Mouse (Mus musculus): ENCODE results near the gene Ticrr. TPM values are rescaled to one million over a fixed set of nuclear protein-coding genes. Genes with fewer than 3 reads are reported as not detected.

Gene Ticrr
- polyA plus RNA-seq, 1 experiment from 2014 or later = 16.2 TPM

- ATAC-seq (replicated peaks; ENCODE audit: low FRiP score) = no peak
- Histone ChIP-seq H3K27me3 (replicated peaks; ENCODE audit: control insufficient read depth, insufficient read depth, low read length) (no peaks in the 10 kb centered on the region), H3K4me1 (replicated peaks; ENCODE audit: control insufficient read depth, insufficient read depth, low read length) (peaks cover 16% of the 10 kb centered on the region), H3K27ac (ENCODE audit: low read depth, low read length) (no peak overlapping the region), H3K9ac (ENCODE audit: low read depth, low read length) (peak overlapping the region; percentile 93), H3K4me3 (ENCODE audit: low read depth, low read length) (peak overlapping the region; percentile 83), H3K4me2 (peak overlapping the region; percentile 94), H3K36me3 (ENCODE audit: control insufficient read depth, insufficient read depth, low read length) (peaks cover 4% of the 10 kb centered on the region), H3K9me3 (ENCODE audit: control insufficient read depth, low read length) (no peaks in the 10 kb centered on the region)
- no peak for DNase-seq (ENCODE audit: low spot score)
- WGBS = 10% methylated on average over 5 of the region's 5 CpGs
Measured at GRCm38 (mm10) chr7:79661253-79661890, 1.4 kb downstream of the Ticrr start.

- peaks cover 34% of the 10 kb centered on the region for H3K36me3 ChIP-seq (ENCODE audit: control insufficient read depth, insufficient read depth, low read length)
- no peak for ATAC-seq (replicated peaks; ENCODE audit: low FRiP score)
Measured at GRCm38 (mm10) chr7:79666690-79667089, 6.7 kb downstream of the Ticrr start.

GRCm38 (mm10) chr7:79670900-79671604, 11.1 kb downstream of the Ticrr start:
- ATAC-seq (replicated peaks; ENCODE audit: low FRiP score) = no peak
- no peak for DNase-seq (ENCODE audit: low spot score)
- Histone ChIP-seq H3K4me3 (ENCODE audit: low read depth, low read length) (no peak overlapping the region), H3K9ac (ENCODE audit: low read depth, low read length) (no peak overlapping the region), H3K36me3 (ENCODE audit: control insufficient read depth, insufficient read depth, low read length) (peaks cover 46% of the 10 kb centered on the region), H3K4me1 (replicated peaks; ENCODE audit: control insufficient read depth, insufficient read depth, low read length) (no peaks in the 10 kb centered on the region), H3K27me3 (replicated peaks; ENCODE audit: control insufficient read depth, insufficient read depth, low read length) (no peaks in the 10 kb centered on the region), H3K27ac (ENCODE audit: low read depth, low read length) (no peak overlapping the region), H3K4me2 (no peak overlapping the region), H3K9me3 (ENCODE audit: control insufficient read depth, low read length) (no peaks in the 10 kb centered on the region)
- WGBS = 93% methylated on average over 4 of the region's 4 CpGs

More at GRCm38 (mm10) chr7:79666690-79667089, 6.7 kb downstream of the Ticrr start:
- Histone ChIP-seq H3K4me1 (replicated peaks; ENCODE audit: control insufficient read depth, insufficient read depth, low read length) (peaks cover 10% of the 10 kb centered on the region), H3K9ac (ENCODE audit: low read depth, low read length) (no peak overlapping the region), H3K27me3 (replicated peaks; ENCODE audit: control insufficient read depth, insufficient read depth, low read length) (no peaks in the 10 kb centered on the region), H3K4me2 (no peak overlapping the region), H3K9me3 (ENCODE audit: control insufficient read depth, low read length) (no peaks in the 10 kb centered on the region), H3K4me3 (ENCODE audit: low read depth, low read length) (no peak overlapping the region), H3K27ac (ENCODE audit: low read depth, low read length) (no peak overlapping the region)
- no peak for DNase-seq (ENCODE audit: low spot score)

GRCm38 (mm10) chr7:79679186-79679585, 19.2 kb downstream of the Ticrr start:
- no peaks in the 10 kb centered on the region for H3K9me3 ChIP-seq (ENCODE audit: control insufficient read depth, low read length)
- ATAC-seq (replicated peaks; ENCODE audit: low FRiP score) (no peak), DNase-seq (ENCODE audit: low spot score) (no peak)
- H3K36me3 ChIP-seq (ENCODE audit: control insufficient read depth, insufficient read depth, low read length) = peaks cover 43% of the 10 kb centered on the region
- H3K27ac ChIP-seq (ENCODE audit: low read depth, low read length) = no peak overlapping the region
- no peaks in the 10 kb centered on the region for H3K27me3 ChIP-seq (replicated peaks; ENCODE audit: control insufficient read depth, insufficient read depth, low read length)
- H3K4me3 ChIP-seq (ENCODE audit: low read depth, low read length) = no peak overlapping the region
- no peaks in the 10 kb centered on the region for H3K4me1 ChIP-seq (replicated peaks; ENCODE audit: control insufficient read depth, insufficient read depth, low read length)
- no peak overlapping the region for H3K9ac ChIP-seq (ENCODE audit: low read depth, low read length)
- no peak overlapping the region for H3K4me2 ChIP-seq

GRCm38 (mm10) chr7:79680231-79680630, 20.2 kb downstream of the Ticrr start:
- 98% methylated on average over 2 of the region's 2 CpGs for WGBS
- ATAC-seq (replicated peaks; ENCODE audit: low FRiP score) = no peak
- no peaks in the 10 kb centered on the region for H3K27me3 ChIP-seq (replicated peaks; ENCODE audit: control insufficient read depth, insufficient read depth, low read length)

GRCm38 (mm10) chr7:79696495-79696894, 36.5 kb downstream of the Ticrr start:
- Histone ChIP-seq H3K4me1 (replicated peaks; ENCODE audit: control insufficient read depth, insufficient read depth, low read length) (no peaks in the 10 kb centered on the region), H3K36me3 (ENCODE audit: control insufficient read depth, insufficient read depth, low read length) (peaks cover 53% of the 10 kb centered on the region), H3K27me3 (replicated peaks; ENCODE audit: control insufficient read depth, insufficient read depth, low read length) (no peaks in the 10 kb centered on the region), H3K27ac (ENCODE audit: low read depth, low read length) (no peak overlapping the region), H3K4me2 (no peak overlapping the region), H3K9ac (ENCODE audit: low read depth, low read length) (no peak overlapping the region), H3K9me3 (ENCODE audit: control insufficient read depth, low read length) (no peaks in the 10 kb centered on the region), H3K4me3 (ENCODE audit: low read depth, low read length) (no peak overlapping the region)
- DNase-seq (ENCODE audit: low spot score) = no peak
- ATAC-seq (replicated peaks; ENCODE audit: low FRiP score) = no peak
- 82% methylated on average over 8 of the region's 8 CpGs for WGBS

More at GRCm38 (mm10) chr7:79680231-79680630, 20.2 kb downstream of the Ticrr start:
- no peak overlapping the region for H3K27ac ChIP-seq (ENCODE audit: low read depth, low read length)
- peaks cover 46% of the 10 kb centered on the region for H3K36me3 ChIP-seq (ENCODE audit: control insufficient read depth, insufficient read depth, low read length)
- H3K4me2 ChIP-seq = no peak overlapping the region
- DNase-seq (ENCODE audit: low spot score) = no peak
- H3K9me3 ChIP-seq (ENCODE audit: control insufficient read depth, low read length) = no peaks in the 10 kb centered on the region
- no peaks in the 10 kb centered on the region for H3K4me1 ChIP-seq (replicated peaks; ENCODE audit: control insufficient read depth, insufficient read depth, low read length)
- H3K9ac ChIP-seq (ENCODE audit: low read depth, low read length) = no peak overlapping the region
- H3K4me3 ChIP-seq (ENCODE audit: low read depth, low read length) = no peak overlapping the region

- Histone ChIP-seq H3K4me1 (replicated peaks; ENCODE audit: control insufficient read depth, insufficient read depth, low read length) (no peaks in the 10 kb centered on the region), H3K4me3 (ENCODE audit: low read depth, low read length) (no peak overlapping the region), H3K4me2 (no peak overlapping the region), H3K27ac (ENCODE audit: low read depth, low read length) (no peak overlapping the region), H3K27me3 (replicated peaks; ENCODE audit: control insufficient read depth, insufficient read depth, low read length) (no peaks in the 10 kb centered on the region), H3K36me3 (ENCODE audit: control insufficient read depth, insufficient read depth, low read length) (peaks cover 12% of the 10 kb centered on the region), H3K9me3 (ENCODE audit: control insufficient read depth, low read length) (no peaks in the 10 kb centered on the region), H3K9ac (ENCODE audit: low read depth, low read length) (no peak overlapping the region)
- ATAC-seq (replicated peaks; ENCODE audit: low FRiP score) (no peak), DNase-seq (ENCODE audit: low spot score) (no peak)
- WGBS = 83% methylated on average over 16 of the region's 16 CpGs
Measured at GRCm38 (mm10) chr7:79702755-79703154, 42.8 kb downstream of the Ticrr start.

- Histone ChIP-seq H3K27ac (ENCODE audit: low read depth, low read length) (no peak overlapping the region), H3K4me3 (ENCODE audit: low read depth, low read length) (no peak overlapping the region), H3K9ac (ENCODE audit: low read depth, low read length) (no peak overlapping the region), H3K36me3 (ENCODE audit: control insufficient read depth, insufficient read depth, low read length) (peaks cover 4% of the 10 kb centered on the region; the same call in 1 of the 2 replicates), H3K4me1 (replicated peaks; ENCODE audit: control insufficient read depth, insufficient read depth, low read length) (no peaks in the 10 kb centered on the region), H3K27me3 (replicated peaks; ENCODE audit: control insufficient read depth, insufficient read depth, low read length) (peaks cover 13% of the 10 kb centered on the region), H3K9me3 (ENCODE audit: control insufficient read depth, low read length) (no peaks in the 10 kb centered on the region), H3K4me2 (no peak overlapping the region)
- 79% methylated on average over 5 of the region's 5 CpGs for WGBS
- DNase-seq (ENCODE audit: low spot score) = no peak
- ATAC-seq (replicated peaks; ENCODE audit: low FRiP score) = no peak
Measured at GRCm38 (mm10) chr7:79705210-79705609, 45.2 kb downstream of the Ticrr start.
